18 mouse cellular contexts compared by ENCODE assay signal in genomic region chr10:121486350-121486749, GRCm38 (mm10). TPM values are rescaled to one million over a fixed set of nuclear protein-coding genes. Genes with fewer than 3 reads are reported as not detected.
A peak's percentile ranks its signal among the peaks of the same experiment; 100 is the strongest.
DNase-seq lines count a peak whose midpoint lies in the region; ATAC-seq and TF ChIP-seq lines count a peak whose summit lies in the region.
"Had no signal": no experiment of that assay in that cellular context is flagged by ENCODE, and none has a peak within 500 bp of the region (broad histone marks: within the 10 kb centered on the region; RNA-seq: fewer than 3 reads in every experiment).

No protein-coding gene starts in this region.

- 93% methylated on average over 9 of the region's 9 CpGs for WGBS in midbrain, embryonic 11.5 days
- WGBS in midbrain, embryonic 16.5 days: 94% methylated on average over 9 of the region's 9 CpGs
- 61% methylated on average over 9 of the region's 9 CpGs for WGBS in kidney, postnatal 0 days
- 66% methylated on average over 9 of the region's 9 CpGs for WGBS in liver, embryonic 13.5 days (ENCODE audit: insufficient replicate concordance)
- 48% methylated on average over 9 of the region's 9 CpGs for WGBS in stomach, postnatal 0 days
- WGBS in midbrain, embryonic 13.5 days: 93% methylated on average over 9 of the region's 9 CpGs

- H3K27me3 ChIP-seq in midbrain, embryonic 11.5 days (ENCODE audit: control insufficient read depth, insufficient read depth, low read length): no peaks in the 10 kb centered on the region
- no peaks in the 10 kb centered on the region for H3K27me3 ChIP-seq in midbrain, embryonic 16.5 days (ENCODE audit: control insufficient read depth, insufficient read depth, low read depth, low read length)
- no peaks in the 10 kb centered on the region for H3K27me3 ChIP-seq in kidney, postnatal 0 days (ENCODE audit: insufficient read depth, low read length)
- H3K27me3 ChIP-seq in liver, embryonic 13.5 days: no peaks in the 10 kb centered on the region
- H3K27me3 ChIP-seq in stomach, postnatal 0 days (ENCODE audit: control insufficient read depth, insufficient read depth, low read length): no peaks in the 10 kb centered on the region
- H3K27me3 ChIP-seq in midbrain, embryonic 13.5 days: no peaks in the 10 kb centered on the region
- H3K27me3 ChIP-seq: embryonic facial prominence, embryonic 15.5 days; forebrain, embryonic 12.5 days; heart, embryonic 15.5 days had no signal

- H3K9ac ChIP-seq in midbrain, embryonic 11.5 days (ENCODE audit: low read length): no peak overlapping the region
- H3K9ac ChIP-seq in midbrain, embryonic 16.5 days (ENCODE audit: low read depth, low read length): no peak overlapping the region
- no peak overlapping the region for H3K9ac ChIP-seq in kidney, postnatal 0 days (ENCODE audit: low read depth, low read length)
- no peak overlapping the region for H3K9ac ChIP-seq in liver, embryonic 13.5 days
- no peak overlapping the region for H3K9ac ChIP-seq in stomach, postnatal 0 days (ENCODE audit: low read length)
- H3K9ac ChIP-seq in midbrain, embryonic 13.5 days (replicated peaks): no peak overlapping the region
- H3K9ac ChIP-seq: embryonic facial prominence, embryonic 15.5 days; forebrain, embryonic 12.5 days; heart, embryonic 15.5 days; hindbrain, embryonic 14.5 days had no signal

- no peaks in the 10 kb centered on the region for H3K9me3 ChIP-seq in midbrain, embryonic 11.5 days (ENCODE audit: control insufficient read depth, low read length)
- H3K9me3 ChIP-seq in midbrain, embryonic 16.5 days (replicated peaks; ENCODE audit: control insufficient read depth, low read length, poor library complexity, severe bottlenecking): no peaks in the 10 kb centered on the region
- H3K9me3 ChIP-seq in kidney, postnatal 0 days (replicated peaks; ENCODE audit: low read length): no peaks in the 10 kb centered on the region
- H3K9me3 ChIP-seq in liver, embryonic 13.5 days (replicated peaks): no peaks in the 10 kb centered on the region
- no peaks in the 10 kb centered on the region for H3K9me3 ChIP-seq in stomach, postnatal 0 days (ENCODE audit: control insufficient read depth, low read length)
- H3K9me3 ChIP-seq in midbrain, embryonic 13.5 days: no peaks in the 10 kb centered on the region
- H3K9me3 ChIP-seq: embryonic facial prominence, embryonic 15.5 days; forebrain, embryonic 12.5 days; heart, embryonic 15.5 days had no signal

- H3K4me2 ChIP-seq in midbrain, embryonic 11.5 days: no peak overlapping the region
- no peak overlapping the region for H3K4me2 ChIP-seq in midbrain, embryonic 16.5 days (ENCODE audit: low read length)
- H3K4me2 ChIP-seq in kidney, postnatal 0 days (ENCODE audit: low read length): no peak overlapping the region
- H3K4me2 ChIP-seq in liver, embryonic 13.5 days: no peak overlapping the region
- no peak overlapping the region for H3K4me2 ChIP-seq in stomach, postnatal 0 days (replicated peaks; ENCODE audit: low read depth)
- H3K4me2 ChIP-seq in midbrain, embryonic 13.5 days (replicated peaks): no peak overlapping the region
- H3K4me2 ChIP-seq: embryonic facial prominence, embryonic 15.5 days; forebrain, embryonic 12.5 days; heart, embryonic 15.5 days; hindbrain, embryonic 14.5 days had no signal

- no peaks in the 10 kb centered on the region for H3K36me3 ChIP-seq in midbrain, embryonic 11.5 days (ENCODE audit: control insufficient read depth, insufficient read depth, low read length)
- H3K36me3 ChIP-seq in midbrain, embryonic 16.5 days (ENCODE audit: control insufficient read depth, insufficient read depth, low read length): no peaks in the 10 kb centered on the region
- no peaks in the 10 kb centered on the region for H3K36me3 ChIP-seq in kidney, postnatal 0 days (ENCODE audit: insufficient read depth, low read length)
- H3K36me3 ChIP-seq in liver, embryonic 13.5 days: no peaks in the 10 kb centered on the region
- H3K36me3 ChIP-seq in stomach, postnatal 0 days (ENCODE audit: control insufficient read depth, insufficient read depth, low read length): no peaks in the 10 kb centered on the region
- no peaks in the 10 kb centered on the region for H3K36me3 ChIP-seq in midbrain, embryonic 13.5 days
- H3K36me3 ChIP-seq: embryonic facial prominence, embryonic 15.5 days; forebrain, embryonic 12.5 days; heart, embryonic 15.5 days had no signal

- TF ChIP-seq CTCF in kidney, postnatal 0 days (IDR thresholded peaks at IDR 0.05; ENCODE audit: low read depth): no peak
- no peak for TF ChIP-seq CTCF in stomach, postnatal 0 days (IDR thresholded peaks at IDR 0.05; ENCODE audit: low read depth)

- H3K4me1 ChIP-seq in midbrain, embryonic 11.5 days (ENCODE audit: control insufficient read depth, insufficient read depth, low read length): no peaks in the 10 kb centered on the region
- no peaks in the 10 kb centered on the region for H3K4me1 ChIP-seq in midbrain, embryonic 16.5 days (ENCODE audit: control insufficient read depth, insufficient read depth, low read length)
- H3K4me1 ChIP-seq in kidney, postnatal 0 days (replicated peaks; ENCODE audit: insufficient read depth, low read length): no peaks in the 10 kb centered on the region
- peaks cover 26% of the 10 kb centered on the region for H3K4me1 ChIP-seq in liver, embryonic 13.5 days (replicated peaks)
- H3K4me1 ChIP-seq in stomach, postnatal 0 days (replicated peaks; ENCODE audit: control insufficient read depth, insufficient read depth): no peaks in the 10 kb centered on the region
- H3K4me1 ChIP-seq in midbrain, embryonic 13.5 days (replicated peaks): no peaks in the 10 kb centered on the region
- H3K4me1 ChIP-seq: embryonic facial prominence, embryonic 15.5 days; forebrain, embryonic 12.5 days had no signal

- ATAC-seq in midbrain, embryonic 11.5 days (ENCODE audit: low FRiP score): no peak
- ATAC-seq in midbrain, embryonic 16.5 days: no peak
- 0 out of 2 replicates have a peak, but pooled peaks have one; percentile 38 for ATAC-seq in kidney, postnatal 0 days (replicated peaks; ENCODE audit: low FRiP score, low read depth)
- ATAC-seq in liver, embryonic 13.5 days (ENCODE audit: low read depth): peak; percentile 57
- ATAC-seq in stomach, postnatal 0 days (ENCODE audit: low FRiP score, low TSS enrichment): peak; percentile 86
- ATAC-seq in midbrain, embryonic 13.5 days: no peak

- H3K27ac ChIP-seq in midbrain, embryonic 11.5 days (ENCODE audit: low read depth, low read length): no peak overlapping the region
- H3K27ac ChIP-seq in midbrain, embryonic 16.5 days (ENCODE audit: low read length): no peak overlapping the region
- H3K27ac ChIP-seq in kidney, postnatal 0 days: peak overlapping the region; percentile 50; the same call in 1 of the 2 replicates
- H3K27ac ChIP-seq in liver, embryonic 13.5 days: peak overlapping the region; percentile 75
- H3K27ac ChIP-seq in stomach, postnatal 0 days (replicated peaks): no peak overlapping the region
- no peak overlapping the region for H3K27ac ChIP-seq in midbrain, embryonic 13.5 days
- H3K27ac ChIP-seq: embryonic facial prominence, embryonic 15.5 days; forebrain, embryonic 12.5 days; heart, embryonic 15.5 days; hindbrain, embryonic 14.5 days; layer of hippocampus, adult 2 months had no signal

- no peak overlapping the region for H3K4me3 ChIP-seq in midbrain, embryonic 11.5 days (ENCODE audit: low read depth, low read length)
- H3K4me3 ChIP-seq in midbrain, embryonic 16.5 days (ENCODE audit: low read depth, low read length): no peak overlapping the region
- no peak overlapping the region for H3K4me3 ChIP-seq in kidney, postnatal 0 days (replicated peaks; ENCODE audit: low read depth, low read length)
- no peak overlapping the region for H3K4me3 ChIP-seq in liver, embryonic 13.5 days (replicated peaks)
- H3K4me3 ChIP-seq in stomach, postnatal 0 days (ENCODE audit: low read depth, low read length): no peak overlapping the region
- H3K4me3 ChIP-seq in midbrain, embryonic 13.5 days (replicated peaks): no peak overlapping the region
- H3K4me3 ChIP-seq: embryonic facial prominence, embryonic 15.5 days; forebrain, embryonic 12.5 days; heart, embryonic 15.5 days; layer of hippocampus, adult 2 months had no signal

- TF ChIP-seq EP300 in stomach, postnatal 0 days (optimal IDR thresholded peaks at IDR 0.05): no peak

- peak; percentile 72 for DNase-seq in midbrain, embryonic 11.5 days (ENCODE audit: low spot score, missing footprints)
- DNase-seq in kidney, postnatal 0 days (ENCODE audit: low spot score): no peak
- DNase-seq in liver, embryonic 13.5 days: no peak
- DNase-seq in stomach, postnatal 0 days (ENCODE audit: low spot score): peak; percentile 75
- DNase-seq in ovary, postnatal 10 days (ENCODE audit: low spot score): no peak
- no peak for DNase-seq in cerebellum, postnatal 10 days
- DNase-seq: B cell, adult 2 months; cerebellum, adult 18-20 months; heart, adult 11 months; lung, postnatal 14 days; spleen, adult 18-20 months had no signal

RNA-seq across cellular contexts. Expression of gene Rassf3, which starts 10.2 kb away (rescaled TPM):
- polyA plus RNA-seq in midbrain, embryonic 11.5 days (2014; fragmentation: Nextera tagmentation; extraction: Ambion mirVana): 5.9 and 6.0 TPM in 2 replicates
- 4.2 and 4.6 TPM in 2 replicates for polyA plus RNA-seq in midbrain, embryonic 16.5 days (2015; fragmentation: Nextera tagmentation; extraction: Ambion mirVana)
- polyA plus RNA-seq in kidney, postnatal 0 days (2015; fragmentation: Nextera tagmentation; extraction: Ambion mirVana): 11.9 and 12.5 TPM in 2 replicates
- polyA plus RNA-seq in liver, embryonic 13.5 days (2015; fragmentation: Nextera tagmentation; extraction: Ambion mirVana): 7.4 and 9.5 TPM in 2 replicates
- polyA plus RNA-seq in stomach, postnatal 0 days (2015; fragmentation: Nextera tagmentation; extraction: Ambion mirVana): 19.2 and 20.0 TPM in 2 replicates
- polyA plus RNA-seq in midbrain, embryonic 13.5 days (2015; fragmentation: Nextera tagmentation; extraction: Ambion mirVana): 3.7 and 4.6 TPM in 2 replicates

Comparison
In these comparisons a context has a peak if more than half of its experiments do, and no peak if none do; other contexts are left out.
1. ATAC-seq: peak in kidney, postnatal 0 days (single experiment), liver, embryonic 13.5 days (single experiment) and stomach, postnatal 0 days (single experiment); none in midbrain, embryonic 11.5 days (single experiment), midbrain, embryonic 16.5 days (single experiment) and midbrain, embryonic 13.5 days (single experiment).
2. DNase-seq: peak in midbrain, embryonic 11.5 days (single experiment) and stomach, postnatal 0 days (single experiment); none in kidney, postnatal 0 days (single experiment), liver, embryonic 13.5 days (single experiment), ovary, postnatal 10 days (single experiment) and cerebellum, postnatal 10 days (0 of 2).
3. H3K27ac ChIP-seq: peak in kidney, postnatal 0 days (single experiment) and liver, embryonic 13.5 days (single experiment); none in midbrain, embryonic 11.5 days (single experiment), midbrain, embryonic 16.5 days (single experiment), stomach, postnatal 0 days (single experiment) and midbrain, embryonic 13.5 days (single experiment).